24 mouse cellular contexts compared by ENCODE assay signal in genomic region chr15:30369997-30370396, GRCm38 (mm10).
DNase-seq lines count a peak whose midpoint lies in the region; ATAC-seq lines count a peak whose summit lies in the region.
"Had no signal": no experiment of that assay in that cellular context is flagged by ENCODE, and none has a peak within 500 bp of the region (broad histone marks: within the 10 kb centered on the region; RNA-seq: fewer than 3 reads in every experiment).

No protein-coding gene starts in this region.

- H3K4me3 ChIP-seq in midbrain, embryonic 13.5 days (replicated peaks), result no peak overlapping the region
- H3K4me3 ChIP-seq in midbrain, embryonic 10.5 days, result no peak overlapping the region
- H3K4me3 ChIP-seq in midbrain, embryonic 16.5 days (ENCODE audit: low read depth, low read length), result no peak overlapping the region
- H3K4me3 ChIP-seq in neural tube, embryonic 13.5 days, result no peak overlapping the region
- H3K4me3 ChIP-seq: embryonic facial prominence, embryonic 13.5 days; forebrain, embryonic 10.5 days; gastrocnemius, adult 2 months; hindbrain, embryonic 12.5 days; hindbrain, embryonic 15.5 days had no signal

- 56% methylated on average over 7 of the region's 7 CpGs for WGBS in midbrain, embryonic 13.5 days
- 74% methylated on average over 7 of the region's 7 CpGs for WGBS in midbrain, embryonic 10.5 days
- WGBS in midbrain, embryonic 16.5 days, result 50% methylated on average over 7 of the region's 7 CpGs
- WGBS in neural tube, embryonic 13.5 days, result 31% methylated on average over 7 of the region's 7 CpGs

- H3K4me1 ChIP-seq in midbrain, embryonic 13.5 days (replicated peaks), result peaks cover 17% of the 10 kb centered on the region
- peaks cover 20% of the 10 kb centered on the region; the same call in 1 of the 2 replicates for H3K4me1 ChIP-seq in midbrain, embryonic 10.5 days
- H3K4me1 ChIP-seq in midbrain, embryonic 16.5 days (ENCODE audit: control insufficient read depth, insufficient read depth, low read length), result peaks cover 18% of the 10 kb centered on the region
- H3K4me1 ChIP-seq in neural tube, embryonic 13.5 days (replicated peaks), result peaks cover 5% of the 10 kb centered on the region
- H3K4me1 ChIP-seq: embryonic facial prominence, embryonic 13.5 days; hindbrain, embryonic 12.5 days had no signal

- no peaks in the 10 kb centered on the region for H3K9me3 ChIP-seq in midbrain, embryonic 13.5 days
- no peaks in the 10 kb centered on the region for H3K9me3 ChIP-seq in midbrain, embryonic 10.5 days (replicated peaks)
- H3K9me3 ChIP-seq in midbrain, embryonic 16.5 days (replicated peaks; ENCODE audit: control insufficient read depth, low read length, poor library complexity, severe bottlenecking), result no peaks in the 10 kb centered on the region
- H3K9me3 ChIP-seq in neural tube, embryonic 13.5 days, result no peaks in the 10 kb centered on the region
- H3K9me3 ChIP-seq: embryonic facial prominence, embryonic 13.5 days; forebrain, embryonic 10.5 days; hindbrain, embryonic 12.5 days; hindbrain, embryonic 15.5 days had no signal

- no peak overlapping the region for H3K9ac ChIP-seq in midbrain, embryonic 13.5 days (replicated peaks)
- H3K9ac ChIP-seq in midbrain, embryonic 16.5 days (ENCODE audit: low read depth, low read length), result no peak overlapping the region
- H3K9ac ChIP-seq in neural tube, embryonic 13.5 days, result no peak overlapping the region
- H3K9ac ChIP-seq: embryonic facial prominence, embryonic 13.5 days; hindbrain, embryonic 12.5 days; hindbrain, embryonic 15.5 days had no signal

- H3K36me3 ChIP-seq in midbrain, embryonic 13.5 days, result no peaks in the 10 kb centered on the region
- no peaks in the 10 kb centered on the region for H3K36me3 ChIP-seq in midbrain, embryonic 10.5 days
- no peaks in the 10 kb centered on the region for H3K36me3 ChIP-seq in midbrain, embryonic 16.5 days (ENCODE audit: control insufficient read depth, insufficient read depth, low read length)
- no peaks in the 10 kb centered on the region for H3K36me3 ChIP-seq in neural tube, embryonic 13.5 days
- H3K36me3 ChIP-seq: embryonic facial prominence, embryonic 13.5 days; forebrain, embryonic 10.5 days; hindbrain, embryonic 12.5 days; hindbrain, embryonic 15.5 days had no signal

- no peak for DNase-seq in frontal cortex, postnatal 25 days (ENCODE audit: low spot score in 2 of 2)
- DNase-seq in midbrain, embryonic 10.5 days (ENCODE audit: low spot score), result no peak
- DNase-seq in heart, postnatal 36 days, result no peak
- DNase-seq in thymus, postnatal 14 days, result no peak
- DNase-seq: adrenal gland, adult 2 months; adrenal gland, postnatal 14 days; cerebellum, adult 11 months; cerebellum, adult 2 months; cerebellum, adult 9-11 months; cerebellum, postnatal 25 days; gastrocnemius, adult 2 months; gastrocnemius, postnatal 14 days; heart, adult 11 months had no signal

- H3K4me2 ChIP-seq in midbrain, embryonic 13.5 days (replicated peaks), result no peak overlapping the region
- no peak overlapping the region for H3K4me2 ChIP-seq in midbrain, embryonic 16.5 days (ENCODE audit: low read length)
- H3K4me2 ChIP-seq in neural tube, embryonic 13.5 days, result no peak overlapping the region
- H3K4me2 ChIP-seq: embryonic facial prominence, embryonic 13.5 days; heart, embryonic 11.5 days; hindbrain, embryonic 12.5 days; hindbrain, embryonic 15.5 days had no signal

- H3K27ac ChIP-seq in midbrain, embryonic 13.5 days, result no peak overlapping the region
- no peak overlapping the region for H3K27ac ChIP-seq in midbrain, embryonic 10.5 days (replicated peaks)
- no peak overlapping the region for H3K27ac ChIP-seq in midbrain, embryonic 16.5 days (ENCODE audit: low read length)
- H3K27ac ChIP-seq in neural tube, embryonic 13.5 days (replicated peaks), result no peak overlapping the region
- H3K27ac ChIP-seq: embryonic facial prominence, embryonic 13.5 days; forebrain, embryonic 10.5 days; gastrocnemius, adult 2 months; hindbrain, embryonic 12.5 days; hindbrain, embryonic 15.5 days had no signal

- intact Hi-C loops in heart, postnatal 36 days (cut with DNase I), result no loop called here

- peak; percentile 36; the same call in 1 of the 2 replicates for ATAC-seq in frontal cortex, adult (ENCODE audit: low TSS enrichment)
- peak; percentile 38; the same call in 1 of the 2 replicates for ATAC-seq in midbrain, embryonic 13.5 days
- ATAC-seq in midbrain, embryonic 16.5 days, result 0 out of 2 replicates have a peak, but pooled peaks have one; percentile 50
- ATAC-seq in neural tube, embryonic 13.5 days (ENCODE audit: low read depth), result 0 out of 2 replicates have a peak, but pooled peaks have one; percentile 32
- ATAC-seq: CD4-positive, CD25-positive, alpha-beta regulatory T cell, adult 4 months; forebrain, embryonic 14.5 days had no signal

- H3K27me3 ChIP-seq in midbrain, embryonic 13.5 days, result no peaks in the 10 kb centered on the region
- no peaks in the 10 kb centered on the region for H3K27me3 ChIP-seq in midbrain, embryonic 10.5 days (ENCODE audit: low read depth, poor library complexity, severe bottlenecking)
- no peaks in the 10 kb centered on the region for H3K27me3 ChIP-seq in midbrain, embryonic 16.5 days (ENCODE audit: control insufficient read depth, insufficient read depth, low read depth, low read length)
- H3K27me3 ChIP-seq in neural tube, embryonic 13.5 days, result no peaks in the 10 kb centered on the region
- H3K27me3 ChIP-seq: embryonic facial prominence, embryonic 13.5 days; hindbrain, embryonic 12.5 days; hindbrain, embryonic 15.5 days had no signal
